Mouse (Mus musculus) CH12.LX (cell line): ENCODE data around the gene Tcp11l2.
A peak's percentile ranks its signal among the peaks of the same experiment; 100 is the strongest.

Experiments
- CTCF ChIP-seq, 2 experiments: IDR thresholded peaks in 1 of 2; conservative IDR thresholded peaks in 1 of 2; 2 replicates each; pipeline ENCODE4 v1.5.1; 2011 to 2012; ENCODE audit warnings: low read depth in 2 of 2, low read length in 2 of 2, improper control_type of control experiment in 1 of 2, inconsistent platforms in 1 of 2, mild to moderate bottlenecking in 1 of 2, moderate library complexity in 1 of 2
- GABPA ChIP-seq: IDR thresholded peaks from 2 replicates; pipeline ENCODE4 v1.6.1; 2012; ENCODE audit warnings: low read depth, low read length, improper control_type of control experiment, inconsistent platforms; ENCODE audit not compliant: insufficient replicate concordance
- HCFC1 ChIP-seq: IDR thresholded peaks from 2 replicates; pipeline ENCODE4 v1.6.1; 2012; ENCODE audit warnings: low read depth, mild to moderate bottlenecking, inconsistent platforms, low read length, improper control_type of control experiment
- MAZ ChIP-seq: IDR thresholded peaks from 2 replicates; pipeline ENCODE4 v1.6.1; 2012; ENCODE audit warnings: low read depth, mild to moderate bottlenecking, inconsistent platforms, low read length, improper control_type of control experiment, moderate library complexity
- PAX5 ChIP-seq: IDR thresholded peaks from 2 replicates; pipeline ENCODE4 v1.6.1; 2012; ENCODE audit warnings: low read length, inconsistent platforms, mixed read lengths
- POLR2A ChIP-seq: IDR thresholded peaks from 2 replicates; pipeline ENCODE4 v1.6.1; 2011; ENCODE audit warnings: low read depth, mild to moderate bottlenecking, improper control_type of control experiment, low read length
- POLR2AphosphoS2 ChIP-seq: IDR thresholded peaks from 2 replicates; pipeline ENCODE4 v1.6.1; 2011; ENCODE audit warnings: low read depth, low read length, improper control_type of control experiment
- USF1 ChIP-seq: IDR thresholded peaks from 2 replicates; pipeline ENCODE4 v1.6.1; 2014; ENCODE audit warnings: low read depth, mild to moderate bottlenecking, inconsistent platforms, low read length, improper control_type of control experiment
- ZC3H11A ChIP-seq: IDR thresholded peaks from 2 replicates; pipeline ENCODE4 v1.6.1; 2012; ENCODE audit warnings: low read depth, mild to moderate bottlenecking, inconsistent platforms, low read length, improper control_type of control experiment

GRCm38 (mm10) chr10:84558511-84558910 lies 17.9 kb upstream of the Tcp11l2 start:
- TF ChIP-seq CTCF (conservative IDR thresholded peaks at IDR 0.05 in 1 of 2, IDR thresholded peaks at IDR 0.05 in 1 of 2; ENCODE audit: low read depth in 2 of 2, low read length in 2 of 2) (peak; percentile 58 to 60; a peak in 3 of 4 replicates), USF1 (no peak), POLR2A (no peak), POLR2AphosphoS2 (no peak), ZC3H11A (no peak), GABPA (no peak), MAZ (no peak), HCFC1 (no peak), PAX5 (no peak)
